Mouse (Mus musculus) ES-Bruce4 (cell line): ENCODE results near the gene Synrg.

Experiments used
- CTCF ChIP-seq: IDR thresholded peaks from one replicate; pipeline ENCODE4 v1.8.1; 2011; ENCODE audit warnings: low read depth, low read length
- EP300 ChIP-seq: IDR thresholded peaks from 2 replicates; pipeline ENCODE4 v1.6.1; 2011; ENCODE audit warnings: low read depth, low read length; ENCODE audit not compliant: insufficient read depth

- TF ChIP-seq EP300 (no peak), CTCF (no peak)
These were observed 29.2 kb downstream of the Synrg start for GRCm38 (mm10) chr11:83993428-83993827.
